Mouse (Mus musculus): Measurements from ENCODE around the gene Sde2. TPM values are rescaled to one million over a fixed set of nuclear protein-coding genes. Genes with fewer than 3 reads are reported as not detected.
"Not testable (repeated sequence)": the region's sequence is repeated elsewhere in the genome, so short reads cannot be mapped to it uniquely, and the experiment has no call there.

Gene Sde2
- total RNA-seq, 2 experiments from 2014 or later, result 23.1 to 23.8 TPM

DNA sequence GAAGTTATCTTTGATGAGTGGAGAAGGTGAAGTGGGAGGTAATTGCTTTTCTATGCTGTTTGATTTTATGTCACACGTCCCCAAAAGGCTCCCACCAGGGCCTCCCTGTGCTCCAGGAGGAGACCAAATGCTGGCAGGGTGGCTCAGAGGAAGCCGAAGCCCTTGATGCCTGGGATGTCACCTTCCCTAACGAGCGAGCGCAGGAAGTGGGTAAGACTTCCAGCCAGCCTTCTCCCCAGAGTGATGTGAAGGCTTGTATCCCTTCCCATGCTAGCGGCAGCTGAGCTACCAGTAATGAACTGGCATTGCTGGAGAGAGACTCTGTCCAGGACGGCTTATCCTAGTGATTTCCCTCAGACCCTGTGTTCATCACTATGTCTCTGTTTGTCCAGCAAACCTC lies 32.8 kb downstream of the Sde2 start:
- no peak for DNase-seq (ENCODE audit: low spot score in 2 of 2)

DNA sequence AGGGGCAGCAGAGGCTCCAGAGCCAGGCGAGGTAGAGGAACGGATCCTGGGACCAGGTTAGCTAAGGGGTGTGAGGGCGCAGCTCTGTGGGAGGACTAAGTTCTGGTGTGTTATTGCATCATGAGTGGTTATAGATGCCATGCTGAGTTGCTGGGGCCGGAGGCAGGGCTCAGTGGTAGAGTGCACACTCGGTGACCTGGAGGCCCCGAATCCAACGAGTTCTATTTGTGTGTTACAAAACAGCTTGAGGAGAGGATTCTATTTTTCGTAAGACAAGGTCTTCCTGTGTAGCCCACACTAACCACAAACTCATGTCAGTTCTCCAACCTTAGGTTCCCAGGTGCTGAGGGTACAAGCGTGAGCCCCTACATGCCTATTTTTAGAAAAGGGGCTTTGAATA lies 33.6 kb downstream of the Sde2 start:
- DNase-seq (ENCODE audit: low spot score in 2 of 2), result no peak

DNA sequence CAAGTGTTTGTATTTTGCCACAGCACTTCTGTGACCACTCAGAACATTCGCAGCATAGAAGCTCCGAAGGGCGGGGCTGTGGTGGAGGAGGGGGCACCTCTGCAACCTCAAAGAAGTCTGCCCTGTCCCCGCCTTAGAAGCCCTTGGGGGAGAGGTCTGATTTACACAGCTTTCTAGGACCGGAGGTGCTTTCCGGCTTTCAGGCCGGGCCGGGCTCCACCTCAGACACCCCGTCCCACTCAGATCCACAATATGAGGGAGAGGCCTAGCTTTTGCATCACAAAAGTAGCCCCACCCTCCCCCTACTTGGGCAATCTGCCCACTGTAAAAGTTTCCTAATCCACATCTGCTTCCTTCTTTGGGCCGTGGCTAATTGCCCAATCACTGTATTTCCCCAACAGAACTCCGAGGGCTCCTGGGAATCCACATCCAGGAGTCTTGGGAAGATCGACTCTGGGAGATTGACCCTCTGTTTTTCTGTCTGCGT lies 37.7 kb downstream of the Sde2 start:
- no peak for DNase-seq (ENCODE audit: low spot score in 2 of 2)

DNA sequence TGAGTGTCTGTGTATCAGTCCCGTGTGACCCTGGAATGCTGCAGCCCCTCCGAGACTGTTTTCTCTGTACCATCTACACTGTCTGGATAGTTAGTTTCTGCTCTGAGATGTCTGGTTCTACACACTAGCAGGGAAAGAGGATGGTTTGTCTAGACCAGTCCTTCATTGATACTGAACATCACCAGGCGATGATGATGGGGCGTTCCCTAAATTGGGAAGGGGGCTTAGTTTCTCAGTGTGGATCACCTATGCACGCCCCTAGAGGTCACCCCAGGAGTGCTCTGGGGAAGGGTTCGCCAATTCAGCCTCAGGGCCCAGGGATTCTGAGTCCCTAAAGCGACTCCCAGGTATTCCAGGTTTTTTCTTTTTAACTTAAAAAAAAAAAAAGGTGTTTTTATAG lies 38.2 kb downstream of the Sde2 start:
- no peak for DNase-seq (ENCODE audit: low spot score in 2 of 2)

DNA sequence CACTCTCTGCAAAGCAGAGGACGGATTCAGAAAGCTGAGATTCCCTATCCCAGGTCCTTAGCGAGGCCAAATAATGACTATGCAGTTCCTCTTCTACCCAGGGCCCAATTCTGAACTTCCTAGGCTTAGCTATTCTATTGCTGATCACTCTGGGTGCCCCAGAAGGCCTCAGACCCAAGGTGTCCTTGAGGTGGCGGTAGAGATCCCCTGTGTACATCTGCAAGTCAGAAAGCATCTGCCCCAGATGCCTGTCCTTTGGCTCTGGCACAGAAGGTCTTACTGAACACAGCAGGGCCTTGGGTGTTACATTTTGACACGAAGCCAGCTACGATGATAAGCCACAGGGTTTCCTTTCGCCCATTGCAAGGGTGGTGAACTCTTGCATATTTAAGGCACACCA lies 38.9 kb downstream of the Sde2 start:
- no peak for DNase-seq (ENCODE audit: low spot score in 2 of 2)

DNA sequence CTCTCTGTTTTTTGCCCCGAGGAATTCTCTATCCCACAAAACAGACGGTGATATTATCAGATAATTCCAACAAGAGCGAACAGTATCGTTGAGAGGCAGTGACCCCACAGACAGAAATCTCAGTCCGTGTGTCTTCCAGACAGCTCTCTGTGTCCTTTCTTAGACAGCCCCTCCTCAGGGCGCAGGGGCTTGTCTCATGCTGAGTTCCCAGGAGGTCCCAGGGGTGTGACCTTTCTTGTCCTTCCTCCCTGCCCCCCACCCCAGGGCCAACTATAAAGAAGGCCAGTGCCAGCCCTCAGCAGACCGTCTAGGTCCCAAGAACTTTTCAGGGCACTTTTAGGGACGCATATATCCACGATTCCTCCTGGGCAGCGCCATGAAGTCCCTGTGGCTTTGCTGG lies 41.9 kb downstream of the Sde2 start, which contains the start of gene Lefty2:
TSS of gene Lefty2 (plus strand) at position 301 of the 400 bp plus-strand sequence.
- DNase-seq (ENCODE audit: low spot score in 2 of 2), result no peak

DNA sequence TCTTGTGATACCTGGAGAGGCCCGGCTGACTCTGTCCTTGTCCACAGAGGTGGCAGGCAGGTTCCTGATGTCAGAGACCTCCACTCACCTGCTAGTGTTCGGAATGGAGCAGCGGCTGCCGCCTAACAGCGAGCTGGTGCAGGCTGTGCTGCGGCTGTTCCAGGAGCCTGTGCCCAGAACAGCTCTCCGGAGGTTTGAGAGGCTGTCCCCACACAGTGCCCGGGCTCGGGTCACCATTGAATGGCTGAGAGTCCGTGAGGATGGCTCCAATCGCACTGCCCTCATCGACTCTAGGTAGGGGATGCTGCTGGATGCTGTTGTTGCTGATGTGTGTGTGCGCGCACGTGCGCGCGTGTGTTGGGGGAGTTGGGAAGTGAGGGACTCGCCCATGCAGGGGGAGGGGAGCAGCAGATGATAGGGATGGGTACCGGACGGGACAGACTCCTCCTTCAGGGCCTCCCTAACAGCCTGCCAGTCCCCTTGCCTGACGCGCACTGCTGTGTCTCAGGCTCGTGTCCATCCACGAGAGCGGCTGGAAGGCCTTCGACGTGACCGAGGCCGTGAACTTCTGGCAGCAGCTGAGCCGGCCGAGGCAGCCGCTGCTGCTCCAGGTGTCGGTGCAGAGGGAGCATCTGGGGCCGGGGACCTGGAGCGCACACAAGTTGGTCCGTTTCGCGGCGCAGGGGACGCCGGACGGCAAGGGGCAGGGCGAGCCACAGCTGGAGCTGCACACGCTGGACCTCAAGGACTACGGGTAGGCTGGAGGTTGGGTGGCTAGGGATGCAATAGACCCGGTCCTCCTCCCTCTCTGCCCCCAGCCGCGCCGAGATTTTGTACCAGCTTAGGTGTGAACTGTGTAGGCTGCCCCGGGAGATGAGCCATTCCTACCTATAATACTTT lies 43.4 kb downstream of the Sde2 start:
- DNase-seq (ENCODE audit: low spot score in 2 of 2), result not testable (repeated sequence)

DNA sequence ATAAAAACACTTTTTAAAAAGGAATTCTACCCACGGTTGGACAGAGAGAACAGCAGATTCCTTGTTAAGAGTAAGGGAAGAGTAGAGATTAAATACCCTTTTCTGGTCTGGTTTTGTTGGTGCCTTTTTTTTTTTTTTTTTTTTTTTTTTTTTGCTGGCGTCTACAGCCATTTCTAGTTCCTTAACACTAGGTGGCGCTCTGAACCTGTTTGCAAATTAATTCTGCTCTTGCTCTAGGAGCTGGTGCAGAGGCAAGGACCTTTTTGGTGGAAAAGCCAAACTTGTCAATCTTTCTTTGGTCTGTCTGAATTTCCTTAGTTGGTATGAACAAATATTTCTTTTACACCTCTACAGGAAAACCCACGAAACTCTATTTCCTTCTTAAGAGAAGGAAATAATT lies 50.2 kb downstream of the Sde2 start:
- peak in 1 of 2 experiments; percentile 42 for DNase-seq (ENCODE audit: low spot score in 2 of 2)

DNA sequence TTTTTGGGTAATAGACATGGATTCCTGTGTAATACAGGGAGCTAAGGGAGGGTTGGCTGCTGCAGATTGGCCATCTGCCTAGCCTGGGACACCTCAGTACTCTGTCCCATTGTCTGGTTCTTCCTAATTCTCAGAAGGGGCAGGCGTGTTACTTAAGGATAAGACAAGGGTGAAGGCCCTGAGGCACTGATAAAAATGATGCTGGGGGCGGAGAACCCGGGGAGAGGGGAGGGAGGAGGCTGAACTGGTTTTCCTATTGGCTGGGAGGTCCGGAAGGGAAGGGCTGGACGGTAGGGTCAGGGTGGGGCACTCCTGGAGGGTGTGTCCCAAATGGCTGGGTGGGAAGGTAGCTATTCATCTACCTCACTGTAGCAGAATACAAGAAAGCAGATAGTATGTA lies 52.0 kb downstream of the Sde2 start:
- DNase-seq (ENCODE audit: low spot score in 2 of 2), result no peak

DNA sequence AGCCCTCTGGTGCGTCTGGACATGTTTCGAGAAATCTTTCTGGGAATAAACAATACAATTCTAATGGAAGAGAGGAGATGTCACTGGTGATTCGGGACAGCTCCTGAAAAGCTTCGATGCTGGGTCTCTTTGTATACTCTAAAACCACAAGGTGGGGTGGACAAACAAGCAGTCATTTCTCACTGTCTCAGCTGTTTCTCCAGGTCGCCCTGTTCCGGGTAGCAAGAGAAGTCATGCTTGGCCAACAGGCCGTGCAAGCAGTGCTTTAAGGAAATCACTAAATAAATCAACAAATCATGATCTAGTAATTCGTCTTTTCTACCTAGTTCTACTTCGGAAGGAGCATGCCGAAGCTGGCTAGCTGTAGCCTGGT lies 52.7 kb downstream of the Sde2 start:
- no peak for DNase-seq (ENCODE audit: low spot score in 2 of 2)

DNA sequence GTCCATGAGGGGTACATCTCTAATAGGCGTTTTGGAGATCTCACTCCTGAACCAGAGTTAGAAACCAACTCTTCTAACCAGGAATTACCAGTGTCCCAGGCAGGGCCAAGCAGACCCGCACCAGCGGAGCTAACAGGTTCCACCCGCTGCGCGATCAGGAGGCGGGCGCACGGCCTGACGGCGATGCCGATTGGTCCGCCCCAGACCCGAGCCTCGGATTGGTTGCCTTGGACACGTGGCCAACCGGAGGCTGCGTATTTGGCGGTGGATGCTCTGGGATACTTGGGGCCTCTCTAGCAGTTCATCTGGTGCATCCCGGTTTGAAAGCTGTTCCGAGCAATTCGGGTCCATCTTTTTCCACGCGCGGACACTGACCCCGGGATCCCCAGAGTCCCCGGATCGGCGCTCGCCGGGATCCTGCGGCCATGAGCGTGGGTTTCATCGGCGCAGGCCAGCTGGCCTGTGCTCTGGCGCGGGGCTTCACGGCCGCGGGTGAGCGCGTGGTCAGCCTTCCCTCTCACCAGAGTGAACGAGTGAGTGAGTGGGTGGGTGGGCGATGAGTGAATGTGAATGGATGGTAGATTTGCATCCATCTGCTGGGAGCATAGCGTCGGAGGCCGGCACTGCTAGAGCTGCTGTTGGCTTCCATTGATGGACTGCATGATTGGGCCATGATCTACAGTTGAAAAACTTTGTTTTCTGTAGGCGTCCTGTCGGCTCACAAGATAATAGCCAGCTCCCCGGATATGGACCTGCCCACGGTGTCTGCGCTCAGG lies 53.3 kb downstream of the Sde2 start, which contains the start of gene Pycr2:
TSS of gene Pycr2 (plus strand) at position 255 of the 776 bp plus-strand sequence.
- peak; percentile 92 to 96 for DNase-seq (ENCODE audit: low spot score in 2 of 2)

DNA sequence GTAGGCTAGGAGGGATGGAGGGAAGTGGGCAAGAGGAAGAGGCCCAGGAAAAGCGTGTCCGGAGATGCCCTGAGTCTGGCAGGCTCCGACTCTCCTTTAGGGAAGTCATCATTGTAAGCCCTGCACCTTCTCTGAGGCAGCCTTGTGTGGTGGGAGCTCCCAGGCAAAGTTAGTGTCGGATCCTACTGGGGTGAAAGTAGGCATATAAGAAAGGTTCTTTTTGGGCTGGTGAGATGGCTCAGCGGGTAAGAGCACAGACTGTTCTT lies 53.8 kb downstream of the Sde2 start:
- DNase-seq (ENCODE audit: low spot score in 2 of 2), result no peak

DNA sequence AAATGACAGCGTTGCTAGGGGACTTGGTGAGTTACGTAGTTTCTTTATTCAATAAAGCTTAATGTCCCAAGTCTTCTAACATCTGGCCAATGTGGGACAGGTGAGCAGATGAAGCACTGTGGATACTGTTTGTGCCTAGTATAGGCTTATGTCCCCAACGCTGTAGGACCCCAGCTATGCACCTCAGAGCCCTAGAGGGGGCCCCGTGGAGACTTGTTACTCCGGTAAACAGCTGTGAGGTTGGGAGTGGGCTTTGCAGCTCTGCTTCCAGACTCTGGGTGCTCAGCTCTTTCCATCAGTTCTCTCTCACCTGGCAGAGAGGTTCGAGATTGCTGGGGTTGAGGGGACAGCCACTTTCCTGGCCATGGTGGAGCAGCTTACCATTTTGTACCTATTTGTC lies 54.4 kb downstream of the Sde2 start:
- DNase-seq (ENCODE audit: low spot score in 2 of 2), result no peak

DNA sequence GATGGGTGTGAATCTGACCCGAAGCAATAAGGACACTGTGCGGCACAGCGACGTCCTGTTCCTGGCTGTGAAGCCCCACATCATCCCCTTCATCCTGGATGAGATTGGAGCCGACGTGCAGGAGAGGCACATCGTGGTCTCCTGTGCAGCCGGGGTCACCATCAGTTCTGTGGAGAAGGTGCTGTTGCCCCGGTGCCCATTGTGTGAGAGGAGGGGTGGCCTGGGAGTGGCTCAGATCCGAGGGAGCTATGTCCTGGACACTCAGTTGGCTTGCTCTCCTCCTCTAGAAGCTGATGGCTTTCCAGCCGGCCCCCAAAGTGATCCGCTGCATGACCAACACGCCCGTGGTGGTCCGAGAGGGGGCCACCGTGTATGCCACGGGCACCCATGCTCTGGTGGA lies 54.9 kb downstream of the Sde2 start:
- DNase-seq (ENCODE audit: low spot score in 2 of 2), result no peak

DNA sequence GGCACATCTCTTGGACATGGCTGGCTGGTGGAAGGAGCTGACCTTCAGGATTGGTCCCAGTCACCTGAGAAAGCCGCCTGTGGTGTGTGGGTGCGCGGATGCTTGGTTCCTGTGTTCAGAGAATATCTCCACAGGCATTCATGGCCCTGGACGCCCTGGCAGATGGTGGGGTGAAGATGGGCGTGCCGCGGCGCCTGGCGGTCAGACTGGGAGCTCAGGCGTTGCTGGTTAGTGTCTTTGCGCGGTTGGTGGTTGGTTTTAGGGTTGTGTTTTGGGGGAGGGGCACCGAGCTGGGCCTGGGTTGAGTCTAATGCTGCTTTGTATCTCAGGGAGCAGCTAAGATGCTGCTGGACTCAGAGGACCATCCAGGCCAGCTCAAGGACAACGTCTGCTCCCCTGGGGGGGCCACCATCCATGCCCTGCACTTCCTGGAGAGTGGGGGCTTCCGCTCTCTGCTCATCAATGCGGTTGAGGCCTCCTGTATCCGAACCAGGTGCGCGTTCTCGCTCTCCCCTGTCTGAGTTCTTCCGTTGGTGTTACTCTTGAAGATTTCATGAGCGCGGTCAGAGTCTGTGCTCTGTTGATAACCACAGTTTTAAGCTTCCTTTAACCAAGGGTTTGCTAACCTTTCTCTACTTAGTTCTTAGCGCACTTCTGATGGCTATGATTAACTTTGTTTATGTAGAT lies 55.7 kb downstream of the Sde2 start:
- no peak for DNase-seq (ENCODE audit: low spot score in 2 of 2)

DNA sequence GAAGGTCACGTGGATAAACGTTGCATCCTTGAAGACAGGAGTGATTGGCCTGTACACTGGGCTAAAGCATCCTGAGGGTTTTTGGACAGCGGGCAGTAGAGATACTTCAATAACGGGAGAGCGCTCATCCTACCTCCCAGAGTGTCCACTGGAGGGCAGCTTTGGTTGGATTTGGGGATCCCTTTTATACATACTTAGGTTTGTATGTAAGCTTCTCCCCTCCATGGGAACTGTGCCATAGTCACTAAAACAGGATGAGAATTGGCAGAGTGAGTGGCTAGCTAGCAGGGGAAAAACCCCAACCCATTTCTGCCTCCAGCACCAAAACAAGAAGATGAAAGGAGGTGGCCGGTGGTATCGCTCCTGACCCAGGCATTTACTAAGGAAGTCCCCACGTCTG lies 60.2 kb downstream of the Sde2 start:
- DNase-seq (ENCODE audit: low spot score in 2 of 2), result no peak

DNA sequence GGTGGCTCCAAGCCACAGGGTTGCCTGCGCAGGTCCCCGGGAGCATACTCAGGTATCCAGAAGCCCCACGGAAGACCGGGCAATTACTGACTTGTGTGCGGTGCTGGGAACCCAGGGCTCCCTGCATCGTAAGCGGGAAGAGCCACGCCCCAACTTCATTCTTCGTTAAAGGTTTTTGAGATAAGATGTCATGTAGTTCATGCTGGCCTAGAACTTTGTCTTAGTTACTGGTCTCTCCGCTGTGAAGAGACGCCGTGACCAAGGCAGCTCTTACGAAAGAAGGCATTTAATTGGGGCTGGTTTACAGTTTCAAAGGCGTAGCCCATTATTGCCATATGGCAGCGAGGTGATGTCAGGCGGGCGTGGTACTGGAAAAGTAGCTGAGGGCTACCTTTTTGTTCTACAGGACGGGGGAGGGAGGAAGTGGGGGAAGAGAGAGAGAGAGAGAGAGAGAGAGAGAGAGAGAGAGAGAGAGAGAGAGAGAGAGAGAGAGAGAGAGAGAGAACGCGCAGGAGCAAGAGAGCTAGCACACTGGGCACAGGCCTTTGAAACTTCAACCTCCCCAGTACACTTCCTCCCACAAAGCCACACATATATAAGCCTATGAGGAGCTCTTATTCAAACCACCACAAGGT lies 60.8 kb downstream of the Sde2 start:
- no peak for DNase-seq (ENCODE audit: low spot score in 2 of 2)

DNA sequence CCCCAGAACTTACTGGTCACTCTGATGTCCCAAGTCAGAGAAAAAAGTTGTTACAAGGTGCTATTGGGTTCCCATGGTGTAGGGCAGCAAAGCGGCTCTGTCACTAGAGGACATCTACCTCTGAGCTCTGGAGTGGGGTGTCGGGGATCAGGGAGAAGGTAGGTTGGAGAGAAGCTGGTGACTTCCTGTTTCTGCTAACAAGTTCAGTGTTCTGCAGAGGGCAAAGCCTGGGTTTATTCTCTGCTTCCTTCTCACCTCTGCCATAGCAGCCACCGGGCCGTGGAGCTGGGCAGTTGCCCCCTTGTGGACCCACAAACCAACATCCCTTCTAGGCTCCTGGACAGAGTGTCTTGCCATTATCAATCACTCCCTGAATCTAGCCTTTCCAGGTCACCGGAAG lies 61.9 kb downstream of the Sde2 start:
- DNase-seq (ENCODE audit: low spot score in 2 of 2), result no peak

DNA sequence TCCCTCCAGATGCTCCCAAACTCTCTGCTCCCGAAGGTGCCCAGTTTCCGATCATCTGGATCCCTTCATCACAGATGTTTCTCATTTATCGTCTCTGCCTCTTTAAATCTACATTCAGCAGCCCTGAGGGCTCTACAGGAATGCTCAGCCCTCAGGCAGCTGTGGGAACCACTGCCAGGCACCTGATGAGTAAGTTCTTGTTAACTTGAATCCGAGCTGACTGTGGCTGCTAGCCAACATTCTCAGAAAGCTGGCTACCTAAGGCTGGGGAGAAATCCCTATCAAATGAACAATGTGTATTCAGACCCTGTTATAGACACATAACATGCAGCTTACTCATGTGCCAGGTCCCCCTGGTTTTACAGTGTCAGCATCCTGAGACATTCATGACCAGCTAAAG lies 62.9 kb downstream of the Sde2 start:
- DNase-seq (ENCODE audit: low spot score in 2 of 2), result no peak

DNA sequence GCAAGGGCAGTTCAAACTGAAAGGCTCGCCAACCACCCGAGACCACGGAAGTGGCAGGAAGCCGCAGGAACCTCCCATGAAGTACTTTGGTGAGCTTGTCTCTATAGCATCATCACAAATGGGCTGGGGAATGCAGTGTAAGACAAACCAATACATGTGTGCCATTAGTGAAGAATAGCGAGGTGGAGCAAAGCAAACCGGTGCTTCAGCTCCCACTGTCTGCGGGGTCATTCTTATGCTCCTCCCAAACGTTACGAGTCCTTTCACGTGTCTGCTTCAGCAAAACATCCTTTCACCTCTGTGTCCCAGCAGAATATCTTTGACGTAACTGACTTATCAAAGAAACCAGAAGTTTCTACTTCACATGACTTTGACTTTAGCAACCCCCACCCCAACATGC lies 65.5 kb downstream of the Sde2 start:
- DNase-seq (ENCODE audit: low spot score in 2 of 2), result no peak

DNA sequence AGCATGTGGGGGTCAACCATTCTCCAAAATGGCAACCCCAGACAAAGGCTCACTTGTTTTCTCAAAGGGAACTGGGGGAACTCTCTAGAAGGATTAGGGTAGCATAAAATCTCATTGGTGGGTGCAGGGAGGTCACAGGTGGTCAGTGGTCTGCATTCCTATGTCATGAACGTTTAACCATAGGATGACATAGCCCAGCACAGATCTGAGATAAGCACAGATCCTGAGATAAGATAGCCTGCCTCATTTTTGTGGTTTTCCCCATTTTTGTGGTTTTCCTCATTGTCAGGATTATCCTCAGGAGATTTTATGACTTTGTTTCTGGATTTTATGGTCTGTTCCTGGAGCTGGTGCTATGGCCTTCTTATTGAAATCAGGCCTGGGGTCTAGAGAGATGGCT lies 66.1 kb downstream of the Sde2 start:
- no peak for DNase-seq (ENCODE audit: low spot score in 2 of 2)
